Mouse (Mus musculus) testis, adult 2 months (tissue): ENCODE measurements around the gene Gpr132. TPM values are rescaled to one million over a fixed set of nuclear protein-coding genes. Genes with fewer than 3 reads are reported as not detected.

Experiments used
- H3K27ac ChIP-seq: fragments of 200-500 bp; 2 replicates; pipeline ENCODE4 v1.5.1; 2012; ENCODE audit warnings: low read depth, low read length; ENCODE audit not compliant: control insufficient read depth, insufficient read depth
- H3K27me3 ChIP-seq: fragments of 200-500 bp; 2 replicates; pipeline ENCODE4 v1.6.1; 2012; ENCODE audit warnings: mild to moderate bottlenecking, low read length, moderate library complexity; ENCODE audit not compliant: control insufficient read depth, insufficient read depth
- H3K36me3 ChIP-seq: fragments of 200-500 bp; 2 replicates; pipeline ENCODE4 v1.6.1; 2012; ENCODE audit warnings: mild to moderate bottlenecking, low read length; ENCODE audit not compliant: control insufficient read depth, insufficient read depth
- H3K4me1 ChIP-seq: fragments of 200-500 bp; 2 replicates; pipeline ENCODE4 v1.6.1; 2012; ENCODE audit warnings: low read length; ENCODE audit not compliant: control insufficient read depth, insufficient read depth
- H3K4me3 ChIP-seq: fragments of 200-500 bp; 2 replicates; pipeline ENCODE4 v1.5.1; 2012; ENCODE audit warnings: low read depth, mild to moderate bottlenecking, low read length, moderate library complexity, mixed read lengths; ENCODE audit not compliant: control insufficient read depth
- CTCF ChIP-seq: fragments of 200-500 bp; IDR thresholded peaks from 2 replicates; pipeline ENCODE4 v1.5.1; 2012; ENCODE audit warnings: low read depth, mild to moderate bottlenecking, inconsistent platforms, low read length, moderate library complexity; ENCODE audit not compliant: control insufficient read depth, insufficient read depth, insufficient replicate concordance
- POLR2A ChIP-seq: fragments of 200-500 bp; IDR thresholded peaks from 2 replicates; pipeline ENCODE4 v1.6.1; 2012; ENCODE audit warnings: low read depth, mild to moderate bottlenecking, inconsistent platforms, low read length, moderate library complexity; ENCODE audit not compliant: control insufficient read depth
- polyA plus RNA-seq: library from polyadenylated mRNA; depleted of rRNA; stranded (reverse); fragments of >200 nt; gene quantifications from 2 replicates; pipeline ENCODE4 v1.2.3, GENCODE M21; 2012

The Gpr132 gene
- polyA plus RNA-seq, 1 experiment = 1.7 TPM

DNA sequence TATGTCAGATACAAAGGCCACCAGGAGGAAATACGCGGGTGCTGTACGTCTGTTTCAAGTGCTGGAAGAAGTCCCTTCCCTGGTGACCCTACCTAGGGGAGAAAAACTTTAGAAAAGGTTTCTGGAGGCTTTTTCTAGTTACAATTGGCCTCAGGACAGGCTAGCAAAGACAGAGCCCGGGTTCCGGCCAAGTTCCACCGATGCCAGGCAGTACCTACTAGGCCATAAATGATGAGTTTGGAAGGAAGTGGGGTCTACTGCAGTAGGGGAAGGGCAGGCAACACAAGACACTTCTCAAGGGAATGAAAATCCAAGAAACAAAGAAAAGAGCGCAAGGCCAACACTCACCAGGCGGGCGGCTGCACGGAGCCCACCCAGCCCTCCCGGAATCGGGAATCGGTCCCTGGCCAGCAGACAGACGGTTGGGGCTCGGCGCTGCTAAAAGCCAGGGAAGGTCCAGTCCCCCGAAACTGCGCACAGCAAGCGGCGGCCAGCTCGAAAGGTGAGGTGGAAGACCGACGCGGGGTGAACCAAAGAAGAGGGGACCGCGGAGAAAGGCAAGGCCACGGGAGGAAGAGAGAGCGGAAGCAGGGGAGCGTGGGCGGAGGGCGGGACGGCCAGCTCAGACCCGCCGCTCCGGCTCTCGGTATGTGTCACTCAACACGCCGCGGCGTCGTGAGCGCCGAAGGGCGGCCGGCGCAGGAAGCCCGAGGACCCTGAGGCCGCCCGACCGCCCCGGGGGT is 39.4 kb downstream of the Gpr132 start:
- no peak for TF ChIP-seq CTCF
- TF ChIP-seq POLR2A = 0 out of 2 replicates have a peak, but pooled peaks have one; percentile 57
- peaks cover 2% of the 10 kb centered on the region for H3K36me3 ChIP-seq
- H3K4me1 ChIP-seq = peaks cover 2% of the 10 kb centered on the region; the same call in 1 of the 2 replicates
- H3K27me3 ChIP-seq = no peaks in the 10 kb centered on the region
- H3K27ac ChIP-seq = peak overlapping the region; percentile 99
- H3K4me3 ChIP-seq = peak overlapping the region; percentile 99

DNA sequence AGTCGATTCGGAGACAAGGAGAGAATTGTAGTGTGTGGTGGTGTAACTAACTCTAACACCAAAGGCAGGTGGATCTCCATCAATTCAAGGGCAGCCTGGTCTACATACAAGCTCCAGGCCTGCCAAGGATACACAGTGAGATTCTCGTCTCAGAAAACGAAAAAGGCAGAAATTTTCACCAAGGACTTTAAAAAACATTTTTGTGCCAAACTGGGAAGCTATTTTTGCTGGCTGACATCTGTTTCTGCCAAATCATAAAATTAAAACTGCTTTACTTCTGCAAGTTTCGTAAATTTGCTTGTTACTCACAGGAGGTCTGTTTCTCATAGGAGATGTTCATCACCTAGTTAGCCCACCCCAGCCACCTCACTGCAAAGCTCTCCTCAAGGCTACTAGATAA is 42.1 kb downstream of the Gpr132 start:
- no peak overlapping the region for H3K4me3 ChIP-seq

DNA sequence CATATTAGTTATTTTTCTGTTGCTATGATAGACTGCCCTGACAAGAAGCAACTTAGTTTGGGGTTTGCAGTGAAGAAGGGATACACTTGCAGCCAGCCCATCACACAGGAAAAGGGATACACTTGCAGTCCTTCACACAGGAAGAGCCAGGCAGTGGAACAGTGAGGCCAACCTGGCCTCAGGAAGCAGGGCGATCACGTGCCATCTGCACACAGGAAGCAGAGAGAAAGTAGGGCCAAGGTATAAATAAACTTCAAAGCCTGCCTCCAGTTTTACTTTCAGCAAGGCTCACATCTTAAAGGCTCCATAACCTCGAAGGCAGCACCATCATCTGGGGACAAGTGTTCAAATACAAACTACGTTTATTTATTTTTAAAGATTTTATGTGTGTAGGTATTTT is 44.8 kb downstream of the Gpr132 start:
- Histone ChIP-seq H3K4me3 (no peak overlapping the region), H3K4me1 (peaks cover 7% of the 10 kb centered on the region), H3K27ac (no peak overlapping the region), H3K36me3 (peaks cover 7% of the 10 kb centered on the region), H3K27me3 (no peaks in the 10 kb centered on the region)
- TF ChIP-seq POLR2A (no peak), CTCF (no peak)

More for the DNA sequence above, 42.1 kb downstream of the Gpr132 start:
- no peak for TF ChIP-seq CTCF
- TF ChIP-seq POLR2A = no peak
- peaks cover 7% of the 10 kb centered on the region for H3K36me3 ChIP-seq
- no peaks in the 10 kb centered on the region for H3K27me3 ChIP-seq
- peaks cover 7% of the 10 kb centered on the region for H3K4me1 ChIP-seq
- H3K27ac ChIP-seq = no peak overlapping the region

DNA sequence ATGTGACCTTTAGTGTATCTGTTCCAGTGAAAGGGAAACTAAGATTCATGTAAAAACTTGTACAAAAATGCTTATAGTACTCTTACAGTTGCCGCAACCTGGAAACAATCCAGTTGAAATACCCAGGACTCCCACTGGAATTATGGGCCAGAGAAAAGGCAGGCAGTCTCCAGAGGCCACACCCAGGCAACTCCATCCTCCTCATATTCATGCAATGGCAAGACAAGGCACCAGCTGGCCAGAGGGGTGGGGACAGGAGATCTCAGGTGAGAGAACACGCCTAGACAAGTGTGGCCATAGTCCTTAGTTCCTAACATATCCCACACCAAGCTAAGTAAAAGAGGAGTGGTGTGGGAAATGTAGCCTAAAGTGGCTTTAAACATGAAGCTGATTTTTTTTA is 45.4 kb downstream of the Gpr132 start:
- no peak overlapping the region for H3K27ac ChIP-seq
- H3K36me3 ChIP-seq = peaks cover 7% of the 10 kb centered on the region
- H3K27me3 ChIP-seq = no peaks in the 10 kb centered on the region
- H3K4me1 ChIP-seq = peaks cover 4% of the 10 kb centered on the region
- H3K4me3 ChIP-seq = no peak overlapping the region
- TF ChIP-seq POLR2A (no peak), CTCF (no peak)

DNA sequence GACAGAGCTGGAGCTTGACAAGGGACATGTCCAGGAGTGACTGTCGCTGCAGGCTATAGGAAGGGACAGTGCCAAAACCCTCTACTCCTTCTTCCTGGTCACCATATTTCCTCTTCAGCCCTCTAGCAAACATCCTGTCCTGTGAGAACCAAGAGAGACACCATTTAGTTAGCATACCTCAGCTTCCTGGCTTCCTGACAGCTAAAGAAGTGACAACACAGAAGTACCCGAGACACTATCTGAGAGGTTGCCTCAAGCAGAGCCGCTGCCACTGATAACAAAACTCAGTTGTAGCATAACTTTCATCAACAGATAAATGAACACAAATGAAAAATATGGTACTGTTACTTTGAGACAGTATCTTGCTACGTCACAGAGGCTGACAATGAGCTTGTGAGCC is 46.1 kb downstream of the Gpr132 start:
- Histone ChIP-seq H3K4me3 (no peak overlapping the region), H3K4me1 (peaks cover 4% of the 10 kb centered on the region), H3K27ac (no peak overlapping the region), H3K36me3 (peaks cover 7% of the 10 kb centered on the region), H3K27me3 (no peaks in the 10 kb centered on the region)
- TF ChIP-seq CTCF (no peak), POLR2A (no peak)

DNA sequence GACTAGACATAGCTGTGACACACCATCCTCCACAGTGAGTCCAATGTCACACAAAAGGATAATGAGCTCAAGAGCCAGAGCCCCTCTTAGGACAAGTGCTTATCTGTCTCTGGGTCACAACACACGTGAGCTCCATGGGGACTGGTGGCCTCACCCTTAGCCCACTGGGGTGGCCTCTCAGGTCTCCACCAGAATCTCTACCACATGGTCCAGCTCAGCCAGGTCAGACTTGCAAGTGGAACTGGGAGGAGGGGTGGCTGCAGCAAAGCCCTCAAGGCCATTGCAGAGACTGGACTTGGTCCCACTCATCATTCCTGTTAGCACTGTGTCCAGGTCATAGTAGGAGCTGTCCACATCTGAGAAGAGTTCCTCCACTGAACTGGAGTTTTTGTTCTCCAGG is 46.8 kb downstream of the Gpr132 start:
- Histone ChIP-seq H3K36me3 (peaks cover 7% of the 10 kb centered on the region), H3K4me3 (no peak overlapping the region), H3K27me3 (no peaks in the 10 kb centered on the region), H3K4me1 (peaks cover 4% of the 10 kb centered on the region), H3K27ac (no peak overlapping the region)
- TF ChIP-seq POLR2A (no peak), CTCF (no peak)

DNA sequence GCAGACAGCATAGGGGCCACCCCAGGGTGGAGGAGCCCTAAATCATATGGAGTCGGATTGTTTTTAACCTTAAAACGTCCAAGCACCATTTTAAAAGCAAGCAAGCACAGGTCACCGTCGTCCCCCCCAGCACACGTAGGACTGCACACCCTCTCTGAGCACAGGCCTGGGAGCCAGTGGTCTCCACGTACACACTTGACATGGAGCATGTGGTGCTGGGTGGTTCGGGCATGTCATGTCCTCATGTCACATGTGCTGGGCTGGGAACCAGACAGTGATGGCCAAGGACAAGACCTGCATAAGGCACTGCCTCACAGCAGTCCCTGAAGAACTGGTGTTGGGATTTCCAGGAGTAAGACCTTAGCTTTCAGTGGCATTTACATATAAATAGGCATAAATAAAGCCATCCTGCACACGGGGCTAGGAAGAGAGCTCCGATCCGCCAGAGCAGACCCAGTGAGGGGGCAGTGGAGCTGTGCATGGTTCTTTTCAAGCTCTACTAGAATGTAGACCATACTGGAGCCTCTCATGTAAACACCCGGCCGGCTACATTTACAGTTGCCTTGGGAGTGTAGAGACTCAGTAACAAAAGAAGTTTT is 47.5 kb downstream of the Gpr132 start:
- Histone ChIP-seq H3K27me3 (no peaks in the 10 kb centered on the region), H3K36me3 (peaks cover 7% of the 10 kb centered on the region), H3K4me3 (no peak overlapping the region), H3K27ac (no peak overlapping the region), H3K4me1 (peaks cover 4% of the 10 kb centered on the region)
- TF ChIP-seq POLR2A (no peak), CTCF (no peak)
